Mouse (Mus musculus) testis, adult 2 months (tissue): ENCODE results near the gene Prdm16. TPM values are rescaled to one million over a fixed set of nuclear protein-coding genes. Genes with fewer than 3 reads are reported as not detected.

Experiments used
- H3K27ac ChIP-seq: fragments of 200-500 bp; 2 replicates; pipeline ENCODE4 v1.5.1; 2012; ENCODE audit warnings: low read depth, low read length; ENCODE audit not compliant: control insufficient read depth, insufficient read depth
- H3K27me3 ChIP-seq: fragments of 200-500 bp; 2 replicates; pipeline ENCODE4 v1.6.1; 2012; ENCODE audit warnings: mild to moderate bottlenecking, low read length, moderate library complexity; ENCODE audit not compliant: control insufficient read depth, insufficient read depth
- H3K36me3 ChIP-seq: fragments of 200-500 bp; 2 replicates; pipeline ENCODE4 v1.6.1; 2012; ENCODE audit warnings: mild to moderate bottlenecking, low read length; ENCODE audit not compliant: control insufficient read depth, insufficient read depth
- H3K4me1 ChIP-seq: fragments of 200-500 bp; 2 replicates; pipeline ENCODE4 v1.6.1; 2012; ENCODE audit warnings: low read length; ENCODE audit not compliant: control insufficient read depth, insufficient read depth
- H3K4me3 ChIP-seq: fragments of 200-500 bp; 2 replicates; pipeline ENCODE4 v1.5.1; 2012; ENCODE audit warnings: low read depth, mild to moderate bottlenecking, low read length, moderate library complexity, mixed read lengths; ENCODE audit not compliant: control insufficient read depth
- CTCF ChIP-seq: fragments of 200-500 bp; IDR thresholded peaks from 2 replicates; pipeline ENCODE4 v1.5.1; 2012; ENCODE audit warnings: low read depth, mild to moderate bottlenecking, inconsistent platforms, low read length, moderate library complexity; ENCODE audit not compliant: control insufficient read depth, insufficient read depth, insufficient replicate concordance
- POLR2A ChIP-seq: fragments of 200-500 bp; IDR thresholded peaks from 2 replicates; pipeline ENCODE4 v1.6.1; 2012; ENCODE audit warnings: low read depth, mild to moderate bottlenecking, inconsistent platforms, low read length, moderate library complexity; ENCODE audit not compliant: control insufficient read depth
- polyA plus RNA-seq: library from polyadenylated mRNA; depleted of rRNA; stranded (reverse); fragments of >200 nt; gene quantifications from 2 replicates; pipeline ENCODE4 v1.2.3, GENCODE M21; 2012

Prdm16 gene
- polyA plus RNA-seq, 1 experiment: 3.0 TPM

- Histone ChIP-seq H3K4me1 (peaks cover 7% of the 10 kb centered on the region; the same call in 1 of the 2 replicates), H3K27ac (no peak overlapping the region), H3K27me3 (no peaks in the 10 kb centered on the region), H3K36me3 (no peaks in the 10 kb centered on the region), H3K4me3 (no peak overlapping the region)
- TF ChIP-seq POLR2A: no peak
- no peak for TF ChIP-seq CTCF
Observed at GRCm38 (mm10) chr4:154543921-154544320, 92.8 kb downstream of the Prdm16 start.

DNA sequence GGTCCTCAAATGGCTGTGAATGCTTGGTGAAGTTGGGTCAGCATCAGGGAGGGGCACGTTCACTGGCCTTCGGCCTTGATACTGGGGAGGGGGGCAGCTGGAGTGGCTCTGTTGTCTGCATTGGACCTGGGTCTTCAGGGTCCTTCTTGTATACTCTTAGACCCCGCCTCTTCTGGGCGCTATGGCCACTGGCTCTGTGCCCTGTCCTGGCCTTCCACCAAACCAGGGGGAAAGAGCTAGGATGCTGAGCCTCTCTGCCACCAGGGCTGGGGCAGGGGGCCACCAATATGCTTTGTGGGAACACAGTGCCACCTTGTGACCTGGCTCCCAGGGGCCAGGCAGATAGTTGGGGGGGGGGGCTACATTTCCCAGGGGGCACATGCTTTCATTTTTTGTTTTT, 93.5 kb downstream of the Prdm16 start:
- Histone ChIP-seq H3K4me1 (peaks cover 9% of the 10 kb centered on the region), H3K36me3 (no peaks in the 10 kb centered on the region), H3K4me3 (no peak overlapping the region), H3K27ac (no peak overlapping the region), H3K27me3 (no peaks in the 10 kb centered on the region)
- TF ChIP-seq POLR2A (no peak), CTCF (no peak)

DNA sequence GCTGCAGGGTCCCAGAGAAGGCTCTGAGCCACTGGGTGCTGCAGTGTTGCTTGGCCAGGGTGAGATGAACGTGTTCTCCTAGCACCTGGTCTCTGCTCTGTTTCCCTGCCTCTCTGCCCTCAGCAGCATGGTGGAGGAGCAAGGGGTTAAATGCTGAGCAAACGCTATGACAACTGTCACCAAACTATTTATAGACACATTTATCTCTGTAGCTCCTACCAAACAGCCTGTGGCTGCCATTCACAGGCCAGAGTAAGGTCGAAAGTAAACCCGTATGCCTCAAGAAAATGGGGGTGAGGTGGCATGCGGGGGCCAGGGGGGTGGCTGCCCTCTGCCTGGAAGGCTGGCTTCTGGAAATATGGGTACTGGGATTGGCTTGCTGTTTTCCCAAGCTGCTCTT, 94.1 kb downstream of the Prdm16 start:
- H3K27ac ChIP-seq: no peak overlapping the region
- no peaks in the 10 kb centered on the region for H3K27me3 ChIP-seq
- H3K4me1 ChIP-seq: peaks cover 9% of the 10 kb centered on the region
- H3K36me3 ChIP-seq: no peaks in the 10 kb centered on the region
- TF ChIP-seq POLR2A (no peak), CTCF (no peak)
- no peak overlapping the region for H3K4me3 ChIP-seq

GRCm38 (mm10) chr4:154541632-154542276, 94.9 kb downstream of the Prdm16 start:
- H3K4me1 ChIP-seq: peaks cover 9% of the 10 kb centered on the region
- no peak overlapping the region for H3K27ac ChIP-seq
- no peaks in the 10 kb centered on the region for H3K27me3 ChIP-seq
- TF ChIP-seq POLR2A (no peak), CTCF (no peak)
- no peaks in the 10 kb centered on the region for H3K36me3 ChIP-seq
- no peak overlapping the region for H3K4me3 ChIP-seq

- TF ChIP-seq CTCF (no peak), POLR2A (no peak)
- Histone ChIP-seq H3K27me3 (no peaks in the 10 kb centered on the region), H3K36me3 (no peaks in the 10 kb centered on the region), H3K4me3 (no peak overlapping the region), H3K4me1 (peaks cover 9% of the 10 kb centered on the region), H3K27ac (no peak overlapping the region)
Observed at GRCm38 (mm10) chr4:154540671-154541070, 96.0 kb downstream of the Prdm16 start.

- Histone ChIP-seq H3K27me3 (no peaks in the 10 kb centered on the region), H3K27ac (no peak overlapping the region), H3K4me1 (peaks cover 9% of the 10 kb centered on the region), H3K36me3 (no peaks in the 10 kb centered on the region), H3K4me3 (no peak overlapping the region)
- TF ChIP-seq POLR2A (no peak), CTCF (no peak)
Observed at GRCm38 (mm10) chr4:154539703-154540102, 97.0 kb downstream of the Prdm16 start.

GRCm38 (mm10) chr4:154538727-154539126, 97.9 kb downstream of the Prdm16 start:
- Histone ChIP-seq H3K27me3 (no peaks in the 10 kb centered on the region), H3K4me1 (peaks cover 9% of the 10 kb centered on the region), H3K4me3 (peak overlapping the region; percentile 46), H3K27ac (no peak overlapping the region), H3K36me3 (no peaks in the 10 kb centered on the region)
- TF ChIP-seq POLR2A (no peak), CTCF (no peak)

DNA sequence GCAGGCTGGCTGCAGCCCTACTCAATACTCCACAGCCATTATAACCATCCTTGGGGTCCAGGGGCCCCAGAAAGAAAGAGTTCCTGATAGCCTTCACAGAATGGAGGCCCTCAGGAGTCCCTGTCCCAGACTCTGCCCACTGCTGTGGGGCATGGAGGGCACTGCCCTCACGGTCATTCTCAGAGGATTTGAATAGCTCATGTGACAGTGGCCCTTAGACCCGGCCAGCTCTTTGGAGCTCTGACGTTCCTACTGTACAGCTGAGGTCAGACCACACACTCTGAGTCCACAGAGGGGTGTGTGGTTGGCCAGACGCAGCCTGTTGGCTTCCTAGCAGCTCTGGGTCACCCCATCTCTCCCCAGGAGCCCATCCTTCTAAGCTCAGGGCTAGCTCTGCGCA, 100.6 kb downstream of the Prdm16 start:
- TF ChIP-seq POLR2A (no peak), CTCF (no peak)
- Histone ChIP-seq H3K4me1 (peaks cover 9% of the 10 kb centered on the region), H3K27me3 (no peaks in the 10 kb centered on the region)

DNA sequence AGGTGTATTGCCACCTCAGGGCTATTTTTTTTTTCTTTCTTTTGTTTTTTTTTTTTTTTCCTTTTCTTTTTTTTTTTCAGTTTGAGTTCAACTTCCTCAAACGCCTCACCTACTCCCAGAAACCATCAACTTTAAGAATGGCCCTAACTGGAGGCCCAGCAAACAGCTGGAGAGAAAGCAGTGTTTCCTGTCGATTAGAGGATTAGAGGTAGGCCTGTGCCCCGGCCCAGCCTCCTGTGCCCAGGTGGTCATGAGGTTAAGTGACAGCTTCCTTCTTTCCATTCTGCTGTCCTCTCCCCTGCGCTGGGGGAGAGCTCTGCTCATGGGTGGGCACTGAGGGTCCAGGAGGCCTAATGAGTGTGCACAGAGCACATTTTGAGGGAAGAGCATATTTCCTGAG, 105.3 kb downstream of the Prdm16 start:
- no peak overlapping the region for H3K4me3 ChIP-seq
- no peak overlapping the region for H3K27ac ChIP-seq
- H3K36me3 ChIP-seq: no peaks in the 10 kb centered on the region
- H3K4me1 ChIP-seq: no peaks in the 10 kb centered on the region
- no peaks in the 10 kb centered on the region for H3K27me3 ChIP-seq
- TF ChIP-seq POLR2A (no peak), CTCF (no peak)

More for the DNA sequence above, 100.6 kb downstream of the Prdm16 start:
- Histone ChIP-seq H3K4me3 (no peak overlapping the region), H3K27ac (no peak overlapping the region), H3K36me3 (no peaks in the 10 kb centered on the region)
